Mouse (Mus musculus) stomach, embryonic 14.5 days (tissue): ENCODE data around the gene Prkar2b. TPM values are rescaled to one million over a fixed set of nuclear protein-coding genes. Genes with fewer than 3 reads are reported as not detected.

ENCODE experiments used
- ATAC-seq: fragments of 200-750 bp; cut with Nextera tagmentation; 2 replicates; pipeline ENCODE4 v1.8.0; 2017; ENCODE audit warnings: low read depth, moderate TSS enrichment; ENCODE audit not compliant: insufficient number of reproducible peaks, insufficient read depth, low FRiP score
- H3K27ac ChIP-seq: fragments of 300-500 bp; sonication (generic); 2 replicates; pipeline ENCODE4 v1.5.1; 2014; ENCODE audit warnings: mild to moderate bottlenecking, low read length, moderate library complexity, mixed read lengths
- H3K27me3 ChIP-seq: fragments of 300-500 bp; sonication (generic); 2 replicates; pipeline ENCODE4 v1.6.1; 2014; ENCODE audit warnings: low read length, control low read depth, mixed read lengths; ENCODE audit not compliant: control insufficient read depth, insufficient read depth
- H3K36me3 ChIP-seq: fragments of 300-500 bp; sonication (generic); 2 replicates; pipeline ENCODE4 v1.6.1; 2014; ENCODE audit warnings: mild to moderate bottlenecking, control low read depth, low read length, moderate library complexity, mixed read lengths; ENCODE audit not compliant: control insufficient read depth, insufficient read depth
- H3K4me1 ChIP-seq: fragments of 300-500 bp; sonication (generic); 2 replicates; pipeline ENCODE4 v1.6.1; 2014; ENCODE audit warnings: low read length, control low read depth, mixed read lengths; ENCODE audit not compliant: control insufficient read depth, insufficient read depth
- H3K4me2 ChIP-seq: fragments of 300-500 bp; sonication (generic); replicated peaks from 2 replicates; pipeline ENCODE4 v1.6.1; 2014; ENCODE audit warnings: low read depth, low read length, control low read depth
- H3K4me3 ChIP-seq: fragments of 300-500 bp; sonication (generic); 2 replicates; pipeline ENCODE4 v1.5.1; 2014; ENCODE audit warnings: low read depth, low read length, control low read depth
- H3K9ac ChIP-seq: fragments of 300-500 bp; sonication (generic); replicated peaks from 2 replicates; pipeline ENCODE4 v1.6.1; 2014; ENCODE audit warnings: low read depth, mild to moderate bottlenecking, control low read depth, low read length, moderate library complexity, mixed read lengths
- H3K9me3 ChIP-seq: fragments of 300-500 bp; sonication (generic); 2 replicates; pipeline ENCODE4 v1.6.1; 2016; ENCODE audit warnings: low read depth, low read length, control low read depth; ENCODE audit not compliant: control insufficient read depth
- WGBS: fragments of 180-500 bp; shearing (Covaris S2); extraction: QIAGEN DNeasy Blood & Tissue Kit; methylation state at CpG from one replicate; pipeline ENCODE4 v1.1.7; 2014; 5-methylcytosine and 5-hydroxymethylcytosine counted together
- polyA plus RNA-seq: library from polyadenylated mRNA; unstranded; fragments of >200 nt; fragmentation: Nextera tagmentation; extraction: Ambion mirVana; gene quantifications from 2 replicates; pipeline ENCODE4 v1.2.1, GENCODE M21; 2014

The Prkar2b gene
- polyA plus RNA-seq, 1 experiment from 2014 or later = 34.0 TPM

GRCm38 (mm10) chr12:32009267-32009984, 51.7 kb downstream of the Prkar2b start:
- no peak overlapping the region for H3K27ac ChIP-seq
- H3K9ac ChIP-seq = no peak overlapping the region
- ATAC-seq = no peak
- H3K4me2 ChIP-seq = no peak overlapping the region
- no peaks in the 10 kb centered on the region for H3K9me3 ChIP-seq
- H3K27me3 ChIP-seq = no peaks in the 10 kb centered on the region
- H3K36me3 ChIP-seq = no peaks in the 10 kb centered on the region
- WGBS = 23% methylated on average over 8 of the region's 8 CpGs
- H3K4me3 ChIP-seq = no peak overlapping the region
- no peaks in the 10 kb centered on the region for H3K4me1 ChIP-seq

DNA sequence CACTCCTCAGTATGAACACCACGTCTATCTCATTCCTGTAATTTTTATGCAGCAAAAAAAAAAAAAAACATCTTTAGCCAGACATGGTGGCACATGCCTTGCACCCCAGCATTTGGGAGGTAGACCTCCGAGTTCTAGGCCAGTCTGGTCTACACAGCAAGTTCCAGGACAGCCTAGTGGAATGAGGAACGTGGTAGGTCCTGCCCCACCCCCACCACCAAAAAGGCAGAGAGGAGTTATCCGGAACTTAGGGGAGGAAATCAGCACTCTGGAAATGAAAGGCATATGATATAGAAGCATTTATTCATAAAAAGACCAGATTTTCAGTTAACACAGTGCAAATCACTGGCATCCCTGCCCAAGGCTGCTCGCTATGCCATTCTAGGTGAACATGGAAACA, 52.4 kb downstream of the Prkar2b start:
- H3K9me3 ChIP-seq = no peaks in the 10 kb centered on the region
- H3K4me3 ChIP-seq = no peak overlapping the region
- H3K27me3 ChIP-seq = no peaks in the 10 kb centered on the region
- ATAC-seq = no peak
- no peaks in the 10 kb centered on the region for H3K36me3 ChIP-seq
- H3K27ac ChIP-seq = no peak overlapping the region
- H3K9ac ChIP-seq = no peak overlapping the region
- no peak overlapping the region for H3K4me2 ChIP-seq
- no peaks in the 10 kb centered on the region for H3K4me1 ChIP-seq
- 77% methylated on average over 5 of the region's 5 CpGs for WGBS

DNA sequence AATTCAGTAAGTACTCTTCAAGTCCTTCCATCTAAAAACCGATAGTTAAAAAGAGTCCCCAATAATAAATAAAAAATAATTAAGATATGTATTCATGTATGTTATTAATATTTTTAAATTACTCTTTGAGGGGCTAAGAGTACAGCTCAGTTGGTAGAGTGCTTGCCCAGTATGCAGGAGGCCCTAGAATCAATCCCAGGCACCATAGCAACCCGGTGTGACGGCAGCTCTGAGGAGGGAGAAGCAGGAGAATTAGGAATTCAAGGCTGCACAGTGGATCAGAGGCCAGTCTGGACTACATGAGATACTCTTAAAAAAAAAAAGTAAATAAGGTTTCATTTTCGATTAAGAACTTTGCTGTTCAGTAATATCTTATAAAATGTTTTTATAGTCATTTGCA, 53.5 kb downstream of the Prkar2b start:
- no peak for ATAC-seq
- WGBS = 83% methylated on average over 4 of the region's 4 CpGs
- no peak overlapping the region for H3K4me3 ChIP-seq
- H3K9ac ChIP-seq = no peak overlapping the region
- no peaks in the 10 kb centered on the region for H3K36me3 ChIP-seq
- no peak overlapping the region for H3K27ac ChIP-seq
- H3K27me3 ChIP-seq = no peaks in the 10 kb centered on the region
- no peaks in the 10 kb centered on the region for H3K9me3 ChIP-seq
- H3K4me1 ChIP-seq = no peaks in the 10 kb centered on the region
- no peak overlapping the region for H3K4me2 ChIP-seq

DNA sequence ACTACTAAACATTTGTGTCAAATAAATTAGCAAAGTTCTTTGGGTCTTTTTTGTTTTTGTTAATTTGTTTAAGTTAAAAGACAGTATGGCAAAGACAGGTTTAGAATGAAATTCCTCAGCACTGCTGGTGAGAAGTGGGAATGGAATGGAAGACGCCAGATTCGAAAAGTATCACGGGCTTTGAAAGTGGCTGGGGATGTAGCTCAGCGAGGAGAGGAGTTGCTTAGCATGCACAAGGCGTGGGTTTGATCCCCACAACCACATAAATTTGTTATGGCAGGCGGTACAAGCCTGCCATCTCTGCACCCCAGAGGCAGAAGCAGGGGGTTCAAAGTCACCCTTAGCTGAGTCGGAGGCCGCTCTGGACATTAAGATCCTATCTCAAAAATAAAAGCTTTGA, 54.1 kb downstream of the Prkar2b start:
- whole genome bisulfite sequencing = 86% methylated on average over 8 of the region's 8 CpGs
- Histone ChIP-seq H3K9me3 (no peaks in the 10 kb centered on the region), H3K9ac (no peak overlapping the region), H3K36me3 (no peaks in the 10 kb centered on the region), H3K4me1 (no peaks in the 10 kb centered on the region), H3K27ac (no peak overlapping the region), H3K27me3 (no peaks in the 10 kb centered on the region), H3K4me3 (no peak overlapping the region), H3K4me2 (no peak overlapping the region)
- ATAC-seq = no peak

DNA sequence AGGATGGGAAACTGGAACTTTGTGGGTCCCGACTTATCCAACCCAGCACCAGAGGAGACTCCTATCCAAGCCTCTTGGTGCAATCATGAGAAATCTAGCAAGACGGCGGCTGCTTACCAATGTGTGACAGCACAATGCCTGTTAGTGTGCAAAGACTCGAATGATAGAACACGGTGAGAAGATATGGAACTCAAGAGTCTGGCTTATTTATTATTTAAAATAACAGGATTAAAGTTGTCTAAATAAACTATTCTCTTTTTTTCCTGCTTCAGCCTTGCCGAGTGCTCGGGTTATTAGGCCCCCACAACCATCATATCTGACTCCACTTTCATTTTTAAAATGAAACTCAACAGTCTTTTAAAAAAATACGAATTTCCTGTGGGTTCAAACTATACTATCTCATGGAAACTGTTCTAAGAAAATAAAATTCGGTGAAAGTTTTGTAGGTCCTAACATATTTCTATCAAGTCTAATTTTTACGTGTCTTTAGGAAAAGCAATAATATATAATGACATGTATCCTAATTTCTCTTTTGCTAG, 54.6 kb downstream of the Prkar2b start:
- Histone ChIP-seq H3K27ac (no peak overlapping the region), H3K4me3 (no peak overlapping the region), H3K9me3 (no peaks in the 10 kb centered on the region), H3K36me3 (no peaks in the 10 kb centered on the region), H3K9ac (no peak overlapping the region), H3K4me1 (no peaks in the 10 kb centered on the region), H3K27me3 (no peaks in the 10 kb centered on the region), H3K4me2 (no peak overlapping the region)
- no peak for ATAC-seq
- WGBS = 83% methylated on average over 10 of the region's 10 CpGs

GRCm38 (mm10) chr12:32000464-32000863, 60.6 kb downstream of the Prkar2b start:
- no peak overlapping the region for H3K27ac ChIP-seq
- H3K4me1 ChIP-seq = no peaks in the 10 kb centered on the region
- H3K4me3 ChIP-seq = no peak overlapping the region
- H3K36me3 ChIP-seq = no peaks in the 10 kb centered on the region
- H3K4me2 ChIP-seq = no peak overlapping the region
- H3K9me3 ChIP-seq = no peaks in the 10 kb centered on the region
- no peaks in the 10 kb centered on the region for H3K27me3 ChIP-seq
- ATAC-seq = no peak
- no peak overlapping the region for H3K9ac ChIP-seq
- 87% methylated on average over 7 of the region's 7 CpGs for WGBS

DNA sequence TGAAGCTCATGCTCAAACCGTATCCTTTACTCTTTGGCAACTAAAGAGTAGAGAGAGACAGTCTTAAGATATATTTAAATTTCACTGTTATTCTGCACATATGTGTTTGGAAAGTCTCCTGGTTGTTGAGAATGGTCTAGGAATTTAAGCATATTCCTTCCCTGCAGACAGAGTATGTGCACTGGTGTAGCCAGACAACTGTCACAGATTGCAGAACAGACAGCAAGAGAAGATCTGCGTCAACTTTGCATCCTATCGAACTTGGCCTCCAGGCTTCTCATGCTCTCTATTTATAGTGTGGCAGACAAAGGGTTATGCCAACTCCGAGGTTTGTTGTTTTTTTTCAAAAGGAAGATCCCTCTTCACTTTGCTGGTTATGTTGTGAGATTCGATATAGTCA, 62.4 kb downstream of the Prkar2b start:
- ATAC-seq = no peak
- 74% methylated on average over 5 of the region's 5 CpGs for WGBS
- H3K27ac ChIP-seq = no peak overlapping the region
- H3K36me3 ChIP-seq = no peaks in the 10 kb centered on the region
- no peaks in the 10 kb centered on the region for H3K4me1 ChIP-seq
- H3K9ac ChIP-seq = no peak overlapping the region
- no peaks in the 10 kb centered on the region for H3K9me3 ChIP-seq
- H3K27me3 ChIP-seq = no peaks in the 10 kb centered on the region
- no peak overlapping the region for H3K4me2 ChIP-seq
- H3K4me3 ChIP-seq = no peak overlapping the region

DNA sequence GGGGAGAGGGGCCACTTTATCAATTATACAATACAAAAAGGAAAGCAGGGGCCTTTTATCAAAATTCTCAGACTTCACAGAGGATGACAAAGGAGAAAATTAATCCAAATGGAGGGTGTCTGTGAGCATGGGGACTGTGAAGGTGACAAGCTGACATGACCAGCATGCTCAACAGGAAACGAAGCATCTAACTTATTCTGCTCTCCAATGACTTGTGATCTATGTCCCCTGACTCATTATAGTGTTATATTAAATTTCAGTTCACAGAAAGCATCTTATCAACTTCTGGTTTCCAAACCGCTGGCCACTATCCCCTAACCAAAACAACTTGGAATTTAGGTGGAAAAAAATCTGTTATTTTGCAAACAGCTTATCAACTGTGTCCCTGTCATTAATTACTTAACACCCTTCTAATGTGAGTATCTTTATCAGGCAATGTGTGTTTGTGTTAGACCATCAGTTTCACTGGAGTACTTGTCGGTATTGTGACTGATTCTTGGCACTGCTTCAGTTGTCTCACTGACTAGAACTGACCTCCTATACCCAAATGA, 63.7 kb downstream of the Prkar2b start:
- WGBS = 60% methylated on average over 3 of the region's 3 CpGs
- H3K9me3 ChIP-seq = no peaks in the 10 kb centered on the region
- H3K27ac ChIP-seq = no peak overlapping the region
- no peaks in the 10 kb centered on the region for H3K4me1 ChIP-seq
- no peak overlapping the region for H3K4me2 ChIP-seq
- no peaks in the 10 kb centered on the region for H3K36me3 ChIP-seq
- no peak overlapping the region for H3K4me3 ChIP-seq
- no peak overlapping the region for H3K9ac ChIP-seq
- no peaks in the 10 kb centered on the region for H3K27me3 ChIP-seq
- ATAC-seq = no peak
